Mouse (Mus musculus): ENCODE results near the gene Nacc1. TPM values are rescaled to one million over a fixed set of nuclear protein-coding genes. Genes with fewer than 3 reads are reported as not detected.

Gene Nacc1
- total and polyA plus RNA-seq, 2 experiments from 2014 or later: 14.7 to 78.2 TPM

GRCm38 (mm10) chr8:84663483-84664327, 24.0 kb downstream of the Nacc1 start:
- H3K4me3 ChIP-seq (ENCODE audit: low read depth, low read length): peak overlapping the region; percentile 48
- peaks cover 4% of the 10 kb centered on the region; the same call in 1 of the 2 replicates for H3K36me3 ChIP-seq (ENCODE audit: insufficient read depth)
- H3K4me1 ChIP-seq (ENCODE audit: insufficient read depth): peaks cover 7% of the 10 kb centered on the region
- H3K27me3 ChIP-seq (ENCODE audit: insufficient read depth, low read length): no peaks in the 10 kb centered on the region
- H3K27ac ChIP-seq (ENCODE audit: low read depth, low read length): peak overlapping the region; percentile 72
- peak overlapping the region; percentile 56 for H3K9ac ChIP-seq
- H3K4me2 ChIP-seq (ENCODE audit: low read depth): peak overlapping the region; percentile 62
- 3% methylated on average over 43 of the region's 43 CpGs for WGBS
- DNase-seq: peak; percentile 97
- ATAC-seq: peak; percentile 72
- no peak for TF ChIP-seq CTCF (IDR thresholded peaks at IDR 0.05; ENCODE audit: low read depth)
- H3K9me3 ChIP-seq (ENCODE audit: low read length): no peaks in the 10 kb centered on the region

GRCm38 (mm10) chr8:84662581-84663065, 25.0 kb downstream of the Nacc1 start, which contains the start of gene Ier2:
Gene Ier2, minus strand, starts transcription at chr8:84662852.
- H3K4me1 ChIP-seq (ENCODE audit: insufficient read depth): peaks cover 7% of the 10 kb centered on the region
- H3K36me3 ChIP-seq (ENCODE audit: insufficient read depth): no peaks in the 10 kb centered on the region
- peak within 1 kb of the TSS; percentile 72 for H3K27ac ChIP-seq (ENCODE audit: low read depth, low read length)
- TF ChIP-seq CTCF (IDR thresholded peaks at IDR 0.05; ENCODE audit: low read depth): peak; percentile 27
- H3K9me3 ChIP-seq (ENCODE audit: low read length): no peaks in the 10 kb centered on the region
- H3K4me3 ChIP-seq (ENCODE audit: low read depth, low read length): peak within 1 kb of the TSS; percentile 57
- DNase-seq (peak; percentile 95), ATAC-seq (peak; percentile 77)
- H3K27me3 ChIP-seq (ENCODE audit: insufficient read depth, low read length): no peaks in the 10 kb centered on the region
- H3K9ac ChIP-seq: peak within 1 kb of the TSS; percentile 46
- H3K4me2 ChIP-seq (ENCODE audit: low read depth): peak within 1 kb of the TSS; percentile 62
- WGBS: 2% methylated on average over 27 of the region's 27 CpGs

DNA sequence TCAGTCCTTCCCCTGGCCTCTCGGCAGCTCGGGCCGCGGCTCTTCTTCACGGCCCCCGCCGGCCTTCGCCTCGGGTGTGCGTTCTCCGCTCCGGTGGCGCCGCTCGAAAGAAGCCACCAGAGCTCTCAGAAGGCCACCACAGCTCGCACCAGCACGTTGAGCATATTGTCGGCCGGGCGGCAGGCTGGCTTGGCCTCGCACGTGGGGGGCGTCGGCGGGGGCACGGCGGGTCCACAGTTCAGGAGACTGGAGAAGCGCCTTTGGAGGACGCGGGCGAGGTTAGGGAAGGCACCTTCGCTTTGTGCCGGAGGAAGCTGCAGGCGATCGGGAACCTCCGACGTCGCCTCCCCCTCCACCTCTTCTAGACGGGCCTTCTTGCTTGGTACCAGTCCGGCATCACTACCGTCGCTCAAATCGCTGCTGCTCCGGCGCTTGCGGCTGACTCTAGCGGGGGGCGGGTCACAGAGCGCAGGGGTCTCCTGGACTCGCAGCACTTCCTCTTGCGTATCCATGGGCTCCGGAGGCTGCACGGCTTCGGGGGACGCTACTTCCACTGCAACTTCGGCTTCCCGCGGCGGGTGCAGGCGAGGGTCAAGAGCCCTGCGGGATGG, 25.6 kb downstream of the Nacc1 start:
- Histone ChIP-seq H3K4me2 (ENCODE audit: low read depth) (peak overlapping the region; percentile 62), H3K36me3 (ENCODE audit: insufficient read depth) (no peaks in the 10 kb centered on the region), H3K4me1 (ENCODE audit: insufficient read depth) (peaks cover 7% of the 10 kb centered on the region), H3K27me3 (ENCODE audit: insufficient read depth, low read length) (no peaks in the 10 kb centered on the region), H3K9me3 (ENCODE audit: low read length) (no peaks in the 10 kb centered on the region), H3K9ac (peak overlapping the region; percentile 46), H3K4me3 (ENCODE audit: low read depth, low read length) (peak overlapping the region; percentile 57), H3K27ac (ENCODE audit: low read depth, low read length) (peak overlapping the region; percentile 67)
- DNase-seq (no peak), ATAC-seq (peak; percentile 10)
- WGBS: 3% methylated on average over 61 of the region's 61 CpGs
- TF ChIP-seq CTCF (IDR thresholded peaks at IDR 0.05; ENCODE audit: low read depth): no peak

GRCm38 (mm10) chr8:84661458-84661871, 26.2 kb downstream of the Nacc1 start:
- Histone ChIP-seq H3K36me3 (ENCODE audit: insufficient read depth) (no peaks in the 10 kb centered on the region), H3K4me2 (ENCODE audit: low read depth) (peak overlapping the region; percentile 62), H3K27me3 (ENCODE audit: insufficient read depth, low read length) (no peaks in the 10 kb centered on the region), H3K9ac (peak overlapping the region; percentile 46), H3K9me3 (ENCODE audit: low read length) (no peaks in the 10 kb centered on the region), H3K27ac (ENCODE audit: low read depth, low read length) (peak overlapping the region; percentile 67; the same call in 1 of the 2 replicates), H3K4me1 (ENCODE audit: insufficient read depth) (peaks cover 7% of the 10 kb centered on the region), H3K4me3 (ENCODE audit: low read depth, low read length) (peak overlapping the region; percentile 57)
- DNase-seq: peak; percentile 22
- no peak for TF ChIP-seq CTCF (IDR thresholded peaks at IDR 0.05; ENCODE audit: low read depth)
- 2% methylated on average over 24 of the region's 24 CpGs for WGBS
- ATAC-seq: no peak

GRCm38 (mm10) chr8:84660819-84661457, 26.7 kb downstream of the Nacc1 start:
- Histone ChIP-seq H3K9ac (peak overlapping the region; percentile 46), H3K4me1 (ENCODE audit: insufficient read depth) (peaks cover 7% of the 10 kb centered on the region), H3K27ac (ENCODE audit: low read depth, low read length) (no peak overlapping the region)

DNA sequence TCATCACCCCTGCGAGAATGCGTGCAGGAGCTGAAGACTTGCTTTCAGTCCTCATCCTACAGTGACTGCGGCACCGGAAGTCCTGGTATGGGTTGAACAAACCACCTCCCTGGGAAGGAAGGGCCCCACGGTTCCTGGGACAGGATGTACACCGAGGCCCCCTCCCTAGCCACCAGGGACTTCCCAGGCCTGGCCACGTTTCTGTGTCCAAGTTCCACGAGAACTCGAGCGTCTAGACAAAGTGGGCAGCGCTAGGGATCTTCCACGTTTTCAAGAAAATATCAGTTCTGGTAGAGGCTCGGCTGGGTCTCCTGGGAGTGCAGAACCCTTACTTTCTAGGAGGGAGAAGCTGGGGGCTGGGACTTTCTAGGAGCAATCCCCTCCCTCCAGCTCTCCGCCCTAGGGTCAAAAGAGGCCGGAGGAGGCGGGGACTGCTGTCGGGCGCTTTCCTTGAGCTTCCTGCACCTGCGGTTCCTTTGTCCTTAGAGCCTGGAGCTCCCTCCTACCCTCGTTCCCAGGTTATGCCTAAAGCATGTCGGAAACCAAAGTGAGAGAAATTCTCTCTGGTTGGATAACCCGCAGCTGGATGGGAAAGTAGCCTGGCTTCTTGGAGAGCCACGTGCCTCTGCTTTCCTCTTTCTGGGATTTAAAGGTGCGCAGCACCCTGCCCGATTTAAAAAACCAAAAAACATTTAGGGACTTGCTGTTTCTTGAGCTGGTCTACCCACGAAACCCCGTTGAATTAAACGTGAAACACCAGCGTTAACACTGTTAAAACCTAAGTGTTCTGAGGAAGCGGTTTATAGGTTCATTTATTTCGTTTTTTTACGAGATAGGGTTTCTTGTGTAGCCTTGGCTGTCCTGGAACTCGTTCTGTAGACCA, 27.5 kb downstream of the Nacc1 start:
- Histone ChIP-seq H3K9ac (peak overlapping the region; percentile 11; the same call in 1 of the 2 replicates), H3K36me3 (ENCODE audit: insufficient read depth) (no peaks in the 10 kb centered on the region), H3K4me3 (ENCODE audit: low read depth, low read length) (peak overlapping the region; percentile 57), H3K27ac (ENCODE audit: low read depth, low read length) (no peak overlapping the region), H3K4me2 (ENCODE audit: low read depth) (peak overlapping the region; percentile 62), H3K9me3 (ENCODE audit: low read length) (no peaks in the 10 kb centered on the region), H3K27me3 (ENCODE audit: insufficient read depth, low read length) (no peaks in the 10 kb centered on the region), H3K4me1 (ENCODE audit: insufficient read depth) (peaks cover 7% of the 10 kb centered on the region)
- WGBS: 8% methylated on average over 33 of the region's 33 CpGs
- no peak for TF ChIP-seq CTCF (IDR thresholded peaks at IDR 0.05; ENCODE audit: low read depth)
- peak; percentile 16 for DNase-seq
- no peak for ATAC-seq

More at GRCm38 (mm10) chr8:84660819-84661457, 26.7 kb downstream of the Nacc1 start:
- Histone ChIP-seq H3K4me3 (ENCODE audit: low read depth, low read length) (peak overlapping the region; percentile 57), H3K9me3 (ENCODE audit: low read length) (no peaks in the 10 kb centered on the region), H3K36me3 (ENCODE audit: insufficient read depth) (no peaks in the 10 kb centered on the region), H3K4me2 (ENCODE audit: low read depth) (peak overlapping the region; percentile 62), H3K27me3 (ENCODE audit: insufficient read depth, low read length) (no peaks in the 10 kb centered on the region)
- no peak for TF ChIP-seq CTCF (IDR thresholded peaks at IDR 0.05; ENCODE audit: low read depth)
- ATAC-seq (no peak), DNase-seq (no peak)
- 5% methylated on average over 20 of the region's 20 CpGs for WGBS

Data from forebrain, postnatal 0 days (tissue).